Mouse (Mus musculus): ENCODE data around the gene Stim1. TPM values are rescaled to one million over a fixed set of nuclear protein-coding genes. Genes with fewer than 3 reads are reported as not detected.

The Stim1 gene
- polyA plus RNA-seq, 1 experiment from 2014 or later = 47.2 TPM

GRCm38 (mm10) chr7:102314107-102314506 lies 46.5 kb downstream of the Stim1 start:
- ChIA-PET POLR2A (no interaction called here), CTCF (interaction anchor here (0.8 to 0.9 kb wide), 2 partner anchors 8 to 12 kb away, joined by 3 to 4 read pairs; no protein-coding TSS in a partner anchor)
- DNase-seq (ENCODE audit: low read depth, low spot score) (no peak), ATAC-seq (no peak)
- no peaks in the 10 kb centered on the region for H3K27me3 ChIP-seq
- in situ Hi-C loops (cut with MboI; ENCODE audit: low pct_unique_long_range_greater_than_20kb) = no loop called here
- no peak for TF ChIP-seq CTCF (IDR thresholded peaks at IDR 0.05)

GRCm38 (mm10) chr7:102314908-102315307 lies 47.3 kb downstream of the Stim1 start:
- DNase-seq (ENCODE audit: low read depth, low spot score) = no peak
- CTCF ChIA-PET = interaction anchor here (0.6 to 1.7 kb wide), 5 partner anchors 8 to 43 kb away, joined by 3 to 4 read pairs (median 3); no protein-coding TSS in a partner anchor
- in situ Hi-C loops (cut with MboI; ENCODE audit: low pct_unique_long_range_greater_than_20kb) = no loop called here
- ATAC-seq = no peak
- TF ChIP-seq CTCF (IDR thresholded peaks at IDR 0.05) = no peak
- H3K27me3 ChIP-seq = no peaks in the 10 kb centered on the region
- POLR2A ChIA-PET = no interaction called here

GRCm38 (mm10) chr7:102315435-102315834 lies 47.8 kb downstream of the Stim1 start:
- no peak for TF ChIP-seq CTCF (IDR thresholded peaks at IDR 0.05)
- ATAC-seq = no peak
- ChIA-PET CTCF (interaction anchor here (1.3 to 1.7 kb wide), 2 partner anchors 22 to 43 kb away, joined by 3 to 4 read pairs; no protein-coding TSS in a partner anchor), POLR2A (no interaction called here)
- DNase-seq (ENCODE audit: low read depth, low spot score) = no peak
- H3K27me3 ChIP-seq = no peaks in the 10 kb centered on the region
- in situ Hi-C loops (cut with MboI; ENCODE audit: low pct_unique_long_range_greater_than_20kb) = no loop called here

GRCm38 (mm10) chr7:102317583-102318168 lies 50.1 kb downstream of the Stim1 start:
- POLR2A ChIA-PET = no interaction called here
- ATAC-seq (no peak), DNase-seq (ENCODE audit: low read depth, low spot score) (no peak)
- no peak for TF ChIP-seq CTCF (IDR thresholded peaks at IDR 0.05)
- CTCF ChIA-PET = no interaction called here
- in situ Hi-C loops (cut with MboI; ENCODE audit: low pct_unique_long_range_greater_than_20kb) = no loop called here
- H3K27me3 ChIP-seq = no peaks in the 10 kb centered on the region

GRCm38 (mm10) chr7:102322137-102322536 lies 54.5 kb downstream of the Stim1 start:
- no peak for DNase-seq (ENCODE audit: low read depth, low spot score)
- TF ChIP-seq CTCF (IDR thresholded peaks at IDR 0.05) = no peak
- no peak for ATAC-seq
- CTCF ChIA-PET = interaction anchor here (1.2 to 1.3 kb wide), 4 partner anchors 8 to 26 kb away, joined by 3 to 4 read pairs (median 3); no protein-coding TSS in a partner anchor
- POLR2A ChIA-PET = no interaction called here
- no peaks in the 10 kb centered on the region for H3K27me3 ChIP-seq
- in situ Hi-C loops (cut with MboI; ENCODE audit: low pct_unique_long_range_greater_than_20kb) = no loop called here

- TF ChIP-seq CTCF (IDR thresholded peaks at IDR 0.05) = no peak
Measured at GRCm38 (mm10) chr7:102326323-102326722, 58.7 kb downstream of the Stim1 start.

GRCm38 (mm10) chr7:102330270-102330669 lies 62.7 kb downstream of the Stim1 start:
- in situ Hi-C loops (cut with MboI; ENCODE audit: low pct_unique_long_range_greater_than_20kb) = no loop called here
- POLR2A ChIA-PET = no interaction called here

More at GRCm38 (mm10) chr7:102326323-102326722, 58.7 kb downstream of the Stim1 start:
- ATAC-seq (no peak), DNase-seq (ENCODE audit: low read depth, low spot score) (no peak)
- ChIA-PET CTCF (interaction anchor here (0.9 to 1.8 kb wide), 3 partner anchors 12 to 56 kb away, joined by 4 read pairs; no protein-coding TSS in a partner anchor), POLR2A (no interaction called here)
- in situ Hi-C loops (cut with MboI; ENCODE audit: low pct_unique_long_range_greater_than_20kb) = no loop called here
- no peaks in the 10 kb centered on the region for H3K27me3 ChIP-seq

GRCm38 (mm10) chr7:102331476-102331875 lies 63.9 kb downstream of the Stim1 start:
- in situ Hi-C loops (cut with MboI; ENCODE audit: low pct_unique_long_range_greater_than_20kb) = no loop called here
- ATAC-seq = no peak
- CTCF ChIA-PET = interaction anchor here (0.7 to 1.2 kb wide), 2 partner anchors 11 to 16 kb away, joined by 3 read pairs; no protein-coding TSS in a partner anchor
- POLR2A ChIA-PET = no interaction called here
- H3K27me3 ChIP-seq = no peaks in the 10 kb centered on the region
- no peak for TF ChIP-seq CTCF (IDR thresholded peaks at IDR 0.05)
- DNase-seq (ENCODE audit: low read depth, low spot score) = no peak

More at GRCm38 (mm10) chr7:102330270-102330669, 62.7 kb downstream of the Stim1 start:
- peak; percentile 31 for ATAC-seq
- no peaks in the 10 kb centered on the region for H3K27me3 ChIP-seq
- no peak for DNase-seq (ENCODE audit: low read depth, low spot score)
- CTCF ChIA-PET = no interaction called here
- no peak for TF ChIP-seq CTCF (IDR thresholded peaks at IDR 0.05)

- ChIA-PET CTCF (interaction anchor here (1.1 to 1.2 kb wide), 2 partner anchors 17 to 32 kb away, joined by 3 to 4 read pairs; no protein-coding TSS in a partner anchor), POLR2A (interaction anchor here (0.7 kb wide), 1 partner anchor 31 kb away, joined by 3 read pairs; no protein-coding TSS in a partner anchor)
- ATAC-seq = no peak
- TF ChIP-seq CTCF (IDR thresholded peaks at IDR 0.05) = no peak
- no peaks in the 10 kb centered on the region for H3K27me3 ChIP-seq
- DNase-seq (ENCODE audit: low read depth, low spot score) = no peak
- in situ Hi-C loops (cut with MboI; ENCODE audit: low pct_unique_long_range_greater_than_20kb) = no loop called here
Measured at GRCm38 (mm10) chr7:102333741-102334140, 66.1 kb downstream of the Stim1 start.

- in situ Hi-C loops (cut with MboI; ENCODE audit: low pct_unique_long_range_greater_than_20kb) = no loop called here
- DNase-seq (ENCODE audit: low read depth, low spot score) (no peak), ATAC-seq (no peak)
- H3K27me3 ChIP-seq = no peaks in the 10 kb centered on the region
- POLR2A ChIA-PET = no interaction called here
- TF ChIP-seq CTCF (IDR thresholded peaks at IDR 0.05) = no peak
- CTCF ChIA-PET = no interaction called here
Measured at GRCm38 (mm10) chr7:102337326-102337725, 69.7 kb downstream of the Stim1 start.

GRCm38 (mm10) chr7:102337898-102338297 lies 70.3 kb downstream of the Stim1 start:
- in situ Hi-C loops (cut with MboI; ENCODE audit: low pct_unique_long_range_greater_than_20kb) = no loop called here
- DNase-seq (ENCODE audit: low read depth, low spot score) (no peak), ATAC-seq (no peak)
- H3K27me3 ChIP-seq = no peaks in the 10 kb centered on the region
- TF ChIP-seq CTCF (IDR thresholded peaks at IDR 0.05) = no peak
- CTCF ChIA-PET = no interaction called here
- POLR2A ChIA-PET = no interaction called here

Measured in Patski (cell line).